Mouse (Mus musculus) midbrain, embryonic 16.5 days (tissue): ENCODE measurements at regions not wholly inside any gene's neighbourhood (a gene's known extent, or its start where the extent isn't known, plus 50 kb on each side); places are given as distances from the start of the nearest gene placed in this dataset.

Experiments used
- ATAC-seq: fragments of 200-750 bp; cut with Nextera tagmentation; 2 replicates; pipeline ENCODE4 v1.8.0; 2017; ENCODE audit warnings: moderate TSS enrichment
- H3K27ac ChIP-seq: fragments of 300-500 bp; sonication (generic); 2 replicates; pipeline ENCODE4 v1.5.1; 2014; ENCODE audit warnings: mild to moderate bottlenecking, low read length, mixed read lengths
- H3K27me3 ChIP-seq: fragments of 300-500 bp; sonication (generic); 2 replicates; pipeline ENCODE4 v1.6.1; 2014; ENCODE audit warnings: low read depth, low read length, mixed read lengths; ENCODE audit not compliant: control insufficient read depth, insufficient read depth
- H3K36me3 ChIP-seq: fragments of 300-500 bp; sonication (generic); 2 replicates; pipeline ENCODE4 v1.6.1; 2014; ENCODE audit warnings: mild to moderate bottlenecking, low read length, moderate library complexity, mixed read lengths; ENCODE audit not compliant: control insufficient read depth, insufficient read depth
- H3K4me1 ChIP-seq: fragments of 300-500 bp; sonication (generic); 2 replicates; pipeline ENCODE4 v1.6.1; 2014; ENCODE audit warnings: mild to moderate bottlenecking, low read length, mixed read lengths; ENCODE audit not compliant: control insufficient read depth, insufficient read depth
- H3K4me2 ChIP-seq: fragments of 300-500 bp; sonication (generic); 2 replicates; pipeline ENCODE4 v1.6.1; 2014; ENCODE audit warnings: mild to moderate bottlenecking, low read length, mixed read lengths
- H3K4me3 ChIP-seq: fragments of 300-500 bp; sonication (generic); 2 replicates; pipeline ENCODE4 v1.5.1; 2014; ENCODE audit warnings: low read depth, mild to moderate bottlenecking, low read length, moderate library complexity, mixed read lengths
- H3K9ac ChIP-seq: fragments of 300-500 bp; sonication (generic); 2 replicates; pipeline ENCODE4 v1.6.1; 2014; ENCODE audit warnings: low read depth, low read length, mixed read lengths
- H3K9me3 ChIP-seq: fragments of 300-500 bp; sonication (generic); replicated peaks from 2 replicates; pipeline ENCODE4 v1.6.1; 2014; ENCODE audit warnings: mild to moderate bottlenecking, low read length, mixed read lengths; ENCODE audit not compliant: control insufficient read depth, poor library complexity, severe bottlenecking
- WGBS: fragments of 180-500 bp; shearing (Covaris S2); extraction: QIAGEN DNeasy Blood & Tissue Kit; methylation state at CpG from one replicate; pipeline ENCODE4 v1.1.7; 2014; 5-methylcytosine and 5-hydroxymethylcytosine counted together

- H3K36me3 ChIP-seq, result no peaks in the 10 kb centered on the region
- H3K4me1 ChIP-seq, result no peaks in the 10 kb centered on the region
- H3K9me3 ChIP-seq, result no peaks in the 10 kb centered on the region
- no peak overlapping the region for H3K9ac ChIP-seq
- no peak for ATAC-seq
- 90% methylated on average over 7 of the region's 7 CpGs for WGBS
- no peak overlapping the region for H3K27ac ChIP-seq
- no peaks in the 10 kb centered on the region for H3K27me3 ChIP-seq
- H3K4me2 ChIP-seq, result no peak overlapping the region
- no peak overlapping the region for H3K4me3 ChIP-seq
Measured at GRCm38 (mm10) chr19:30330792-30331191, 98.0 kb downstream of the Mbl2 start.

- H3K9me3 ChIP-seq, result no peaks in the 10 kb centered on the region
- no peaks in the 10 kb centered on the region for H3K36me3 ChIP-seq
- no peaks in the 10 kb centered on the region for H3K27me3 ChIP-seq
- 46% methylated on average over 1 of the region's 1 CpGs for WGBS
- no peaks in the 10 kb centered on the region for H3K4me1 ChIP-seq
- no peak overlapping the region for H3K27ac ChIP-seq
- no peak overlapping the region for H3K9ac ChIP-seq
- no peak overlapping the region for H3K4me3 ChIP-seq
- ATAC-seq, result no peak
- no peak overlapping the region for H3K4me2 ChIP-seq
Measured at GRCm38 (mm10) chr19:30331850-30332249, 99.1 kb downstream of the Mbl2 start.

GRCm38 (mm10) chr19:30344401-30344800 is 111.7 kb downstream of the Mbl2 start:
- no peaks in the 10 kb centered on the region for H3K4me1 ChIP-seq
- H3K27me3 ChIP-seq, result no peaks in the 10 kb centered on the region
- no peak overlapping the region for H3K4me2 ChIP-seq
- H3K36me3 ChIP-seq, result no peaks in the 10 kb centered on the region
- no peak for ATAC-seq
- H3K27ac ChIP-seq, result no peak overlapping the region
- no peak overlapping the region for H3K4me3 ChIP-seq
- no peak overlapping the region for H3K9ac ChIP-seq
- no peaks in the 10 kb centered on the region for H3K9me3 ChIP-seq
- 83% methylated on average over 5 of the region's 5 CpGs for WGBS

GRCm38 (mm10) chr19:30348924-30349323 is 116.2 kb downstream of the Mbl2 start:
- H3K27me3 ChIP-seq, result no peaks in the 10 kb centered on the region
- no peaks in the 10 kb centered on the region for H3K36me3 ChIP-seq
- H3K27ac ChIP-seq, result no peak overlapping the region
- no peak for ATAC-seq
- H3K9ac ChIP-seq, result no peak overlapping the region
- H3K4me3 ChIP-seq, result no peak overlapping the region
- no peaks in the 10 kb centered on the region for H3K4me1 ChIP-seq
- H3K4me2 ChIP-seq, result no peak overlapping the region
- WGBS, result 82% methylated on average over 6 of the region's 6 CpGs
- no peaks in the 10 kb centered on the region for H3K9me3 ChIP-seq

GRCm38 (mm10) chr19:30354981-30355380 is 122.2 kb downstream of the Mbl2 start:
- no peaks in the 10 kb centered on the region for H3K4me1 ChIP-seq
- H3K4me3 ChIP-seq, result no peak overlapping the region
- H3K36me3 ChIP-seq, result no peaks in the 10 kb centered on the region
- H3K9ac ChIP-seq, result no peak overlapping the region
- H3K9me3 ChIP-seq, result no peaks in the 10 kb centered on the region
- 35% methylated on average over 4 of the region's 4 CpGs for WGBS
- ATAC-seq, result no peak
- no peaks in the 10 kb centered on the region for H3K27me3 ChIP-seq
- no peak overlapping the region for H3K4me2 ChIP-seq
- H3K27ac ChIP-seq, result no peak overlapping the region

- H3K27me3 ChIP-seq, result no peaks in the 10 kb centered on the region
- no peaks in the 10 kb centered on the region for H3K9me3 ChIP-seq
- no peaks in the 10 kb centered on the region for H3K36me3 ChIP-seq
- no peak overlapping the region for H3K4me2 ChIP-seq
- H3K4me1 ChIP-seq, result no peaks in the 10 kb centered on the region
- ATAC-seq, result no peak
- no peak overlapping the region for H3K27ac ChIP-seq
- 53% methylated on average over 6 of the region's 6 CpGs for WGBS
- H3K9ac ChIP-seq, result no peak overlapping the region
- H3K4me3 ChIP-seq, result no peak overlapping the region
Measured at GRCm38 (mm10) chr19:30358961-30359360, 126.2 kb downstream of the Mbl2 start.

- Histone ChIP-seq H3K4me1 (no peaks in the 10 kb centered on the region), H3K9ac (no peak overlapping the region), H3K27me3 (no peaks in the 10 kb centered on the region), H3K9me3 (no peaks in the 10 kb centered on the region), H3K4me2 (no peak overlapping the region), H3K27ac (no peak overlapping the region), H3K4me3 (no peak overlapping the region), H3K36me3 (no peaks in the 10 kb centered on the region)
- 88% methylated on average over 5 of the region's 5 CpGs for WGBS
- no peak for ATAC-seq
Measured at GRCm38 (mm10) chr19:30371901-30372300, 139.2 kb downstream of the Mbl2 start.

GRCm38 (mm10) chr19:30379767-30380166 is 147.0 kb downstream of the Mbl2 start:
- Histone ChIP-seq H3K4me1 (peaks cover 3% of the 10 kb centered on the region; the same call in 1 of the 2 replicates), H3K4me2 (no peak overlapping the region), H3K27ac (no peak overlapping the region), H3K9me3 (no peaks in the 10 kb centered on the region), H3K4me3 (no peak overlapping the region), H3K27me3 (no peaks in the 10 kb centered on the region), H3K36me3 (no peaks in the 10 kb centered on the region), H3K9ac (no peak overlapping the region)
- WGBS, result 46% methylated on average over 6 of the region's 6 CpGs
- peak; percentile 73 for ATAC-seq

GRCm38 (mm10) chr19:30380515-30381206 is 147.9 kb downstream of the Mbl2 start:
- no peak overlapping the region for H3K27ac ChIP-seq
- H3K36me3 ChIP-seq, result no peaks in the 10 kb centered on the region
- H3K4me3 ChIP-seq, result no peak overlapping the region
- no peak for ATAC-seq
- H3K27me3 ChIP-seq, result no peaks in the 10 kb centered on the region
- H3K9me3 ChIP-seq, result no peaks in the 10 kb centered on the region
- H3K4me2 ChIP-seq, result no peak overlapping the region
- 83% methylated on average over 6 of the region's 6 CpGs for WGBS
- no peak overlapping the region for H3K9ac ChIP-seq
- peaks cover 3% of the 10 kb centered on the region; the same call in 1 of the 2 replicates for H3K4me1 ChIP-seq
